In the genomic region with DNA sequence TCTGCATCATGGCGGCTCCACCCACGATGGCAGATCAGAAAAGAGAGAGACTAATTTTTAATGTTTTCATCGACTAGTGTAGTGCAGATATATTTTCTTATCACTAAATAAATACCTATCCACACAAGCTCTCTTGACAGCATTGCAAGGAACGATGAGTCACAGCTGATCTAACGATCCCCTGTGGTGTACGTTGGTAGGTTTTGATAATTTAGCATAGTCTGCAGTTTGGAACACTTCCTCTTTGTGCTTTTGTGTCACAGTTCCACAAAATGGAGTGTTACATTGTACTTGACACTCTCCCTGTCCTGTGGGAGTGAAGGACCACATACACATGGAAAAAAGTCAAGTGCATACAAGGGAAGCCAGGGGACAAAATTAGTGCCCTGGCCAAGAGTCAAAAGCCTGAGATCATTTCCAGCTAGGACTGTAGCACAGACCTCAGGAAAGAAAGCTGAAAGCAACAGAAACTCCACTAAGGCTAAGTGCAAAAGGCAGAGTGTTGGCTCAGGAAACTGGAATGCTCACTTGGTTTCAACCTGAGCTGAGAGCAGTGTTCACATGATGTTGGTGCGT, we compare ENCODE assay signal across 15 mouse cellular contexts.
A peak's percentile ranks its signal among the peaks of the same experiment; 100 is the strongest.
DNase-seq lines count a peak whose midpoint lies in the region.
"Had no signal": no experiment of that assay in that cellular context is flagged by ENCODE, and none has a peak within 500 bp of the region (broad histone marks: within the 10 kb centered on the region; RNA-seq: fewer than 3 reads in every experiment).

No protein-coding gene starts in this region.

- intact Hi-C loops in heart, postnatal 25 days (cut with DNase I) = loop anchor here (10.0 kb wide), 3 partner anchors 216 to 876 kb away; no protein-coding TSS in a partner anchor

- DNase-seq in heart, adult 18-20 months = peak; percentile 40 to 41
- no peak for DNase-seq in heart, postnatal 25 days (ENCODE audit: low spot score)
- peak; percentile 66 for DNase-seq in 416B (ENCODE audit: low read depth)
- DNase-seq in brain, adult 2 months (ENCODE audit: low read depth, low spot score) = peak; percentile 28
- DNase-seq in heart, postnatal 4 days = peak; percentile 47
- no peak for DNase-seq in T-cell, adult 2 months (ENCODE audit: low spot score)
- no peak for DNase-seq in cerebellum, adult 18-20 months
- DNase-seq: cerebellum, adult 2 months; forebrain, postnatal 0 days; gastrocnemius, adult 2 months; left cerebral cortex, postnatal 4 days; liver, embryonic 13.5 days; retina, postnatal 1 day; spleen, adult 18-20 months; thymus, adult 18-20 months had no signal

Comparison
In these comparisons a context has a peak if more than half of its experiments do, and no peak if none do; other contexts are left out.
1. DNase-seq: peak in heart, adult 18-20 months (2 of 2), 416B (single experiment), brain, adult 2 months (single experiment) and heart, postnatal 4 days (single experiment); none in heart, postnatal 25 days (single experiment), T-cell, adult 2 months (single experiment) and cerebellum, adult 18-20 months (0 of 2).